Mouse (Mus musculus) gastrocnemius, postnatal 14 days (tissue): ENCODE measurements around the gene AW549877. TPM values are rescaled to one million over a fixed set of nuclear protein-coding genes. Genes with fewer than 3 reads are reported as not detected.
A peak's percentile ranks its signal among the peaks of the same experiment; 100 is the strongest.

Experiments
- DNase-seq: peaks from one replicate; pipeline ENCODE4 v3.0.0; 2021; ENCODE audit warnings: mixed read lengths
- intact Hi-C: fragments of 180-260 bp; cut with DNase I; formaldehyde crosslinking; loops from one replicate; pipeline ENCODE4 v1.15.1; 2025; ENCODE audit warnings: low total_unique reads
- long read RNA-seq, 2 experiments: library from polyadenylated mRNA; stranded (forward); transcript quantifications; one replicate each; pipeline ENCODE4 v2.0.0; 2021
- total RNA-seq, 2 experiments: library from RNA; stranded (reverse); gene quantifications; 2 replicates each; pipeline ENCODE4 v1.2.3; 2021

AW549877 gene
- 10 to 100 TPM; 11.0 to 13.2 TPM for total RNA-seq
- long read RNA-seq, experiment 1, full-length matches to known transcripts = 3 of 6 reads
- long read RNA-seq, experiment 1, partial matches to known transcripts = 0 of 6 reads
- long read RNA-seq, experiment 1, other reads (novel, unspliced or antisense) = 3 of 6 reads
- long read RNA-seq, experiment 2, full-length matches to known transcripts = 6 of 7 reads
- long read RNA-seq, experiment 2, partial matches to known transcripts = 0 of 7 reads
- long read RNA-seq, experiment 2, other reads (novel, unspliced or antisense) = 1 of 7 reads

GRCm38 (mm10) chr15:3995448-3996266 lies at the start of gene AW549877:
AW549877 (minus strand) TSS chr15:3995744.
- DNase-seq = peak; percentile 99
- intact Hi-C loops = no loop called here

- intact Hi-C loops = loop anchor here (5.0 kb wide), 1 partner anchor 86 kb away; no protein-coding TSS in a partner anchor
- DNase-seq = no peak
Measured at GRCm38 (mm10) chr15:4043032-4043471, 47.5 kb upstream of the AW549877 start.

GRCm38 (mm10) chr15:4042423-4042822 lies 46.9 kb upstream of the AW549877 start:
- intact Hi-C loops = loop anchor here (5.0 kb wide), 1 partner anchor 85 kb away; no protein-coding TSS in a partner anchor
- DNase-seq = no peak

GRCm38 (mm10) chr15:4033168-4034004 lies 37.8 kb upstream of the AW549877 start:
- no peak for DNase-seq
- intact Hi-C loops = no loop called here

- intact Hi-C loops = no loop called here
- no peak for DNase-seq
Measured at GRCm38 (mm10) chr15:4028960-4029359, 33.4 kb upstream of the AW549877 start.

- DNase-seq = no peak
- intact Hi-C loops = no loop called here
Measured at GRCm38 (mm10) chr15:4028411-4028700, 32.8 kb upstream of the AW549877 start.

- intact Hi-C loops = no loop called here
- DNase-seq = no peak
Measured at GRCm38 (mm10) chr15:4027671-4028410, 32.3 kb upstream of the AW549877 start.

GRCm38 (mm10) chr15:4026831-4027584 lies 31.5 kb upstream of the AW549877 start:
- DNase-seq = peak; percentile 82
- intact Hi-C loops = no loop called here

- intact Hi-C loops = no loop called here
- peak; percentile 88 for DNase-seq
Measured at GRCm38 (mm10) chr15:4026231-4026773, 30.8 kb upstream of the AW549877 start, which contains the start of gene Oxct1. Oxct1 (plus strand) TSS chr15:4026383.

- no peak for DNase-seq
- intact Hi-C loops = no loop called here
Measured at GRCm38 (mm10) chr15:4025508-4025904, 30.0 kb upstream of the AW549877 start.

GRCm38 (mm10) chr15:4024726-4025507 lies 29.4 kb upstream of the AW549877 start:
- intact Hi-C loops = no loop called here
- DNase-seq = no peak

- DNase-seq = no peak
- intact Hi-C loops = no loop called here
Measured at GRCm38 (mm10) chr15:4023747-4024146, 28.2 kb upstream of the AW549877 start.

GRCm38 (mm10) chr15:4020711-4021110 lies 25.2 kb upstream of the AW549877 start:
- intact Hi-C loops = no loop called here
- no peak for DNase-seq

GRCm38 (mm10) chr15:4013873-4014272 lies 18.3 kb upstream of the AW549877 start:
- intact Hi-C loops = no loop called here
- no peak for DNase-seq

GRCm38 (mm10) chr15:4000536-4000935 lies 5.0 kb upstream of the AW549877 start:
- intact Hi-C loops = no loop called here
- no peak for DNase-seq

- no peak for DNase-seq
- intact Hi-C loops = no loop called here
Measured at GRCm38 (mm10) chr15:3999144-3999543, 3.6 kb upstream of the AW549877 start.

GRCm38 (mm10) chr15:3996267-3997010 lies 895 bp upstream of the AW549877 start:
- DNase-seq = no peak
- intact Hi-C loops = no loop called here
